Mouse (Mus musculus) small intestine, adult 2 months (tissue): Measurements from ENCODE around the gene Fastkd2. TPM values are rescaled to one million over a fixed set of nuclear protein-coding genes. Genes with fewer than 3 reads are reported as not detected.

Source experiments
- H3K27ac ChIP-seq: fragments of 200-500 bp; 2 replicates; pipeline ENCODE4 v1.5.1; 2012; ENCODE audit warnings: low read depth, low read length, control low read depth, inconsistent platforms; ENCODE audit not compliant: insufficient read depth
- H3K27me3 ChIP-seq: fragments of 200-500 bp; 2 replicates; pipeline ENCODE4 v1.6.1; 2012; ENCODE audit warnings: mild to moderate bottlenecking, moderate library complexity, low read length, inconsistent platforms; ENCODE audit not compliant: control insufficient read depth, insufficient read depth
- H3K36me3 ChIP-seq: fragments of 200-500 bp; 2 replicates; pipeline ENCODE4 v1.6.1; 2012; ENCODE audit warnings: mild to moderate bottlenecking, low read length, control low read depth, inconsistent platforms; ENCODE audit not compliant: control insufficient read depth, insufficient read depth
- H3K4me1 ChIP-seq: fragments of 200-500 bp; 2 replicates; pipeline ENCODE4 v1.6.1; 2012; ENCODE audit warnings: low read length, inconsistent platforms, mixed read lengths; ENCODE audit not compliant: control insufficient read depth, insufficient read depth, insufficient read length
- H3K4me3 ChIP-seq: fragments of 200-500 bp; 2 replicates; pipeline ENCODE4 v1.5.1; 2012; ENCODE audit warnings: low read depth, mild to moderate bottlenecking, control low read depth, inconsistent platforms, low read length, moderate library complexity
- CTCF ChIP-seq: fragments of 200-500 bp; IDR thresholded peaks from 2 replicates; pipeline ENCODE4 v1.5.1; 2012; ENCODE audit warnings: low read depth, mild to moderate bottlenecking, control low read depth, inconsistent platforms, low read length, moderate library complexity, mixed read lengths; ENCODE audit not compliant: insufficient replicate concordance, insufficient read length; ENCODE audit errors: extremely low read depth
- POLR2A ChIP-seq: fragments of 200-500 bp; IDR thresholded peaks from 2 replicates; pipeline ENCODE4 v1.6.1; 2012; ENCODE audit warnings: low read depth, mild to moderate bottlenecking, control low read depth, inconsistent platforms, low read length, moderate library complexity
- WGBS: fragments of 180-500 bp; shearing (Covaris S2); methylation state at CpG from one replicate; pipeline ENCODE4 v1.1.7; 2018; 5-methylcytosine and 5-hydroxymethylcytosine counted together
- polyA plus RNA-seq: library from polyadenylated mRNA; depleted of rRNA; stranded (reverse); fragments of >200 nt; gene quantifications from 2 replicates; pipeline ENCODE4 v1.2.3, GENCODE M21; 2012; rRNA removed

Fastkd2 gene
- 0.43 and 0.74 TPM in 2 replicates for polyA plus RNA-seq

DNA sequence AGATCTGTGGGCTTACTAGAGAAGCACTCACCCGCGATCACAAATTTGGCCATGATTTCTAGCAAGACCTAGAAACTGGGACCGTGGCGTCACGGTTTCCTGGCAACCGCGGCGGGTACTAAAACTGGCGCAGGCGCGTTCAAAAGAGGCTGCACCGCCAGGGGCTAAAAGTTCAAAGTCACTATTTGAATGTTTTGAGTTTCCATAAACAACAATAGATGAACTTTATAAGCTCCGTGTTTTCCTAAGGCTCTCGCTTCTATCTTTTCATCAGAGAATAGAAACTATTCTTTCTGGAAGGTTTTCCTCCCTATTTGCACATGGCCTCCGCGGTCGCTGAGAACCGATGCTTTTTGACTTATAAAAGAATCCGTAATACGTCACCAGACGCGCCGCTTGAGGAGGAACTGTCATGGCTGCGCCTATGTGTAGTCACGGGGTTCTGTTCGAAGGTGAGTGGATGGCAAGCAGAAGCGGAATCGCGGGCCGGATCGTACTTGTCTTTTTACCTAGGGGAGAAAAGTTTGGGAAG lies at the start of gene Fastkd2, which contains the start of gene Mdh1b:
TSS of gene Fastkd2 (plus strand) at position 375 of the 532 bp plus-strand sequence.
TSS of gene Mdh1b (minus strand) at position 79 of the 532 bp plus-strand sequence.
- no peaks in the 10 kb centered on the region for H3K36me3 ChIP-seq
- WGBS, result under 1% methylated on average over 31 of the region's 31 CpGs
- H3K4me3 ChIP-seq, result peak within 1 kb of the TSS; percentile 95
- no peaks in the 10 kb centered on the region for H3K27me3 ChIP-seq
- no peak within 1 kb of the TSS for H3K27ac ChIP-seq
- peaks cover 5% of the 10 kb centered on the region for H3K4me1 ChIP-seq
- TF ChIP-seq POLR2A, result no peak; the same call in 1 of the 2 replicates
- TF ChIP-seq CTCF, result peak; percentile 35; the same call in 1 of the 2 replicates

GRCm38 (mm10) chr1:63686827-63687226 lies 43.6 kb upstream of the Fastkd2 start, which contains the start of gene Dytn:
Gene Dytn (minus strand): TSS chr1:63686927.
- 83% methylated on average over 4 of the region's 4 CpGs for WGBS
- Histone ChIP-seq H3K36me3 (no peaks in the 10 kb centered on the region), H3K27me3 (no peaks in the 10 kb centered on the region), H3K4me3 (no peak within 1 kb of the TSS), H3K27ac (no peak within 1 kb of the TSS), H3K4me1 (no peaks in the 10 kb centered on the region)
- TF ChIP-seq POLR2A (no peak), CTCF (no peak)

- H3K27ac ChIP-seq, result no peak overlapping the region
- H3K4me3 ChIP-seq, result no peak overlapping the region
- no peaks in the 10 kb centered on the region; the same call in 1 of the 2 replicates for H3K27me3 ChIP-seq
- no peak for TF ChIP-seq POLR2A
- no peak for TF ChIP-seq CTCF
- H3K36me3 ChIP-seq, result no peaks in the 10 kb centered on the region
- H3K4me1 ChIP-seq, result no peaks in the 10 kb centered on the region
- WGBS, result 68% methylated on average over 3 of the region's 3 CpGs
Observed at GRCm38 (mm10) chr1:63696861-63697260, 33.6 kb upstream of the Fastkd2 start.

DNA sequence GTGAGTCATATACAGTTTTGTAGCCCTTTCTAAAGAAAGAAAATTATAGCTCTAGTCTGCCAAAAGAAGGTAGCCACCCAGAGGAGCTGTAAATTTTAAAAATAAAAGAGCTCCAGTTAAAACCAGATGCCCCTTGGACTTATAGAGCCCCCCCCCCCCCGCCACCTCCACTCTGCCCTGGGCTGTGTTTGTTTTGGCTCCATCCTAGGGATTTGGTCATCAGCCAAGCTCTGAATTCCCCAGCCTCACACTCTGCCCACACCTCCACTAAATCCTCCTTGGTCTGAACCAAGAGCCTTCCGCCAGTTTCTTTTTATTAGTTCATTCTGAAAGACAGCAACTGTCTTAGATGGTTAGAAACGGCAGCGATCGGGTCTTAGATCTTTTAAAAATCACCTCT lies 24.7 kb upstream of the Fastkd2 start:
- no peaks in the 10 kb centered on the region for H3K4me1 ChIP-seq
- no peak for TF ChIP-seq CTCF
- TF ChIP-seq POLR2A, result no peak
- H3K4me3 ChIP-seq, result no peak overlapping the region
- no peak overlapping the region for H3K27ac ChIP-seq
- WGBS, result 27% methylated on average over 5 of the region's 5 CpGs
- no peaks in the 10 kb centered on the region for H3K36me3 ChIP-seq
- H3K27me3 ChIP-seq, result no peaks in the 10 kb centered on the region

DNA sequence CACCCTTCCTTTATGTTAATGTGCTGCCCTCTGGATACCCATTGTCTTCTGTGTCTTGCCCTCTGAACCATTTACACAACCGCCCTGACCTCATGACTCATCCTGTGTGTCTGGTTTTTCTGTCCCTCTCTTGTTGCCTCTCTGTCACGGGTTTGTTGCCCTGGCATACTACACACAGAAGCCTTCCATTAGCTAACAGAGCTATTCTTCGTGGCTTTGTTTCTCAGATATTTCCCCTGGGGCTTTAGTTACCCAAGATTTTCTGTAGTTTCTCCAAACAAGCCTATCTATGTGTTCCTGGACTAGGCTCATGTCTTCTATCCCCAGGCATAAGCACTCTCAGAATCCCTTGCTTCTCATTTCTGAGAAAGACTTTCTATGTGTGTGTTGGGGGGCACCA lies 21.5 kb upstream of the Fastkd2 start:
- WGBS, result 86% methylated on average over 3 of the region's 3 CpGs
- TF ChIP-seq CTCF, result no peak
- no peak for TF ChIP-seq POLR2A
- H3K27ac ChIP-seq, result no peak overlapping the region
- no peaks in the 10 kb centered on the region for H3K4me1 ChIP-seq
- no peaks in the 10 kb centered on the region for H3K27me3 ChIP-seq
- no peaks in the 10 kb centered on the region for H3K36me3 ChIP-seq
- no peak overlapping the region for H3K4me3 ChIP-seq

GRCm38 (mm10) chr1:63720161-63720560 lies 10.3 kb upstream of the Fastkd2 start:
- H3K4me3 ChIP-seq, result no peak overlapping the region
- H3K27ac ChIP-seq, result no peak overlapping the region
- no peaks in the 10 kb centered on the region for H3K36me3 ChIP-seq
- 76% methylated on average over 7 of the region's 7 CpGs for WGBS
- TF ChIP-seq POLR2A (no peak), CTCF (no peak)
- no peaks in the 10 kb centered on the region for H3K4me1 ChIP-seq
- no peaks in the 10 kb centered on the region for H3K27me3 ChIP-seq

- peak overlapping the region; percentile 95; the same call in 1 of the 2 replicates for H3K4me3 ChIP-seq
- TF ChIP-seq POLR2A, result no peak
- no peak for TF ChIP-seq CTCF
- no peak overlapping the region for H3K27ac ChIP-seq
- no peaks in the 10 kb centered on the region for H3K36me3 ChIP-seq
- WGBS, result 56% methylated on average over 8 of the region's 8 CpGs
- H3K27me3 ChIP-seq, result no peaks in the 10 kb centered on the region
- peaks cover 5% of the 10 kb centered on the region for H3K4me1 ChIP-seq
Observed at GRCm38 (mm10) chr1:63729796-63730195, 618 bp upstream of the Fastkd2 start.
